Mouse (Mus musculus): ENCODE measurements at regions not wholly inside any gene's neighbourhood (a gene's known extent, or its start where the extent isn't known, plus 50 kb on each side); places are given as distances from the start of the nearest gene placed in this dataset.
A peak's percentile ranks its signal among the peaks of the same experiment; 100 is the strongest.

- no peak for ATAC-seq (ENCODE audit: low FRiP score, low TSS enrichment)
Observed at GRCm38 (mm10) chr1:151087811-151088511, 94.4 kb upstream of the Gm47985 start.

DNA sequence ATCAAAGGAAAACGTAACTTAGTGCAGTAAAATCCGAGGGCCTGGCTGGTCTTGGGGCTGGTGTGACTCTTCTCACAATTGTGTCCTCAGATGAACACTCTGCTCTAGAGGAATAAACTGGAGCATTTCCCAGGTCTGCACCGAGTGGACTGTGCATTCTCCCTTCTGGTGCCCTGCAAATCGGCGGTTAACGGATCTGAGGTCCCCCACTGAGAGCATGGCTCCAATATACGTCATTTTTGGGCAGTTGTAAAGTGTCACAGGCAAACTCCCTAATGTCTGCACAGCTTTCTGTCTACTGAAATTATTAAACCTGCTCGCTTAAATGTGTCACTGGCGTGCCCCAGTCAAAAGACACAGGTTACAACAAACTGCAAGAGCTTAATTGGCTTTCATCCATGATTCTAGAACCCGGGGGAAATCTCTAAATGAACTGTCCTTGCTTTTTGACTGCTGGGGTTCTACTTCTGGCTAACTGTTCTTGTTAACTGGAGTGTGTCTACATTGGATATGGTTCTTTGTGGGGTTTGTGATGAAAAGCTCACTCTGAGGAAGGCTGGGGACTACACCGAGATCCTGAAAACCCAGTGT, 93.7 kb upstream of the Gm47985 start:
- H3K9me3 ChIP-seq (ENCODE audit: low read length): no peaks in the 10 kb centered on the region
- H3K36me3 ChIP-seq (ENCODE audit: insufficient read depth, low read length): no peaks in the 10 kb centered on the region
- H3K4me3 ChIP-seq (ENCODE audit: low read length): no peak overlapping the region
- no peak overlapping the region for H3K9ac ChIP-seq (replicated peaks; ENCODE audit: low read length)
- 78% methylated on average over 11 of the region's 11 CpGs for WGBS
- H3K4me2 ChIP-seq (replicated peaks; ENCODE audit: low read depth, low read length): no peak overlapping the region
- H3K4me1 ChIP-seq (ENCODE audit: insufficient read depth, low read length): peaks cover 28% of the 10 kb centered on the region
- H3K27ac ChIP-seq (ENCODE audit: low read length): no peak overlapping the region
- ATAC-seq (ENCODE audit: low FRiP score, low TSS enrichment): no peak
- H3K27me3 ChIP-seq (ENCODE audit: insufficient read depth, low read length): no peaks in the 10 kb centered on the region

More at GRCm38 (mm10) chr1:151087811-151088511, 94.4 kb upstream of the Gm47985 start:
- H3K4me2 ChIP-seq (replicated peaks; ENCODE audit: low read depth, low read length): no peak overlapping the region
- no peaks in the 10 kb centered on the region for H3K27me3 ChIP-seq (ENCODE audit: insufficient read depth, low read length)
- H3K4me1 ChIP-seq (ENCODE audit: insufficient read depth, low read length): peaks cover 28% of the 10 kb centered on the region
- WGBS: 81% methylated on average over 14 of the region's 14 CpGs
- no peaks in the 10 kb centered on the region for H3K9me3 ChIP-seq (ENCODE audit: low read length)
- H3K36me3 ChIP-seq (ENCODE audit: insufficient read depth, low read length): no peaks in the 10 kb centered on the region
- no peak overlapping the region for H3K4me3 ChIP-seq (ENCODE audit: low read length)
- H3K27ac ChIP-seq (ENCODE audit: low read length): no peak overlapping the region
- no peak overlapping the region for H3K9ac ChIP-seq (replicated peaks; ENCODE audit: low read length)

GRCm38 (mm10) chr1:151092035-151092434, 90.3 kb upstream of the Gm47985 start:
- peak overlapping the region; percentile 72 for H3K27ac ChIP-seq (ENCODE audit: low read length)
- ATAC-seq (ENCODE audit: low FRiP score, low TSS enrichment): peak; percentile 52; the same call in 1 of the 2 replicates
- H3K27me3 ChIP-seq (ENCODE audit: insufficient read depth, low read length): no peaks in the 10 kb centered on the region
- H3K4me2 ChIP-seq (replicated peaks; ENCODE audit: low read depth, low read length): no peak overlapping the region; the same call in 1 of the 2 replicates
- no peaks in the 10 kb centered on the region for H3K9me3 ChIP-seq (ENCODE audit: low read length)
- no peak overlapping the region for H3K9ac ChIP-seq (replicated peaks; ENCODE audit: low read length)
- peaks cover 28% of the 10 kb centered on the region for H3K4me1 ChIP-seq (ENCODE audit: insufficient read depth, low read length)
- H3K36me3 ChIP-seq (ENCODE audit: insufficient read depth, low read length): no peaks in the 10 kb centered on the region
- 32% methylated on average over 4 of the region's 4 CpGs for WGBS
- no peak overlapping the region for H3K4me3 ChIP-seq (ENCODE audit: low read length)

DNA sequence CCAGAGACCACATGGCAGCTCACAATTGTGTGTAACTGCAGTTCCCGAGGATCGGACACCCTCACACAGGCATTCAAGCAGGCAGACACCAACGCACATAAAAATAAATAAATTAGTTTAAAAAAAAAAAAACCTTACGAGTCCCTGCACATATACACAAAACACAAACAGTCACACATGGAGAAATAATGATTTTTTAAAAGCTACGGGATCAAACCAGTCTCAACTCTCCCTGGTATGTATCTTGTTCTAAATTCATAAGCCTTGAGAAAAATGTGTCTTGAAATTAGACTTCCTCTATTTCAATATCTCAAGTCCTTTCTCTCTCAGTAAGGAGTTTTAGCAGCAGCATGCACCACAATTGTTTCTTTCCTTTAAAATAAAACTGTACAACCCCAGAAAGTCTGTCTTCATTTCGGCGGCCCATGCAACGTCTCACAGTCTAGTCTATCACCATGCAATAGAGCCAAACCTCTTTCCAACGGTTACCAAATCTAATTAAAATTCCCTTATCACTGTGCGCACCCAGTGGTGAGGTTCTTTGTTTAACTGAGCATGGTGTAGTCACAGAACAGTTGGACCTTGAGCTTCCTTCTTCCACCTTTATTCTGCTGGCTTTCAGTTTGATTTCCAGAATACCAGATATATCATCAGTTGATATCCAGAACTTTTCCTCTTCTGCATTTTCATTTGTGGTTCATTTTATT, 86.8 kb upstream of the Gm47985 start:
- Histone ChIP-seq H3K27ac (ENCODE audit: low read length) (no peak overlapping the region), H3K36me3 (ENCODE audit: insufficient read depth, low read length) (no peaks in the 10 kb centered on the region), H3K27me3 (ENCODE audit: insufficient read depth, low read length) (no peaks in the 10 kb centered on the region), H3K4me2 (replicated peaks; ENCODE audit: low read depth, low read length) (no peak overlapping the region), H3K4me1 (ENCODE audit: insufficient read depth, low read length) (peaks cover 24% of the 10 kb centered on the region), H3K4me3 (ENCODE audit: low read length) (no peak overlapping the region), H3K9me3 (ENCODE audit: low read length) (no peaks in the 10 kb centered on the region), H3K9ac (replicated peaks; ENCODE audit: low read length) (no peak overlapping the region)
- WGBS: 79% methylated on average over 10 of the region's 10 CpGs
- ATAC-seq (ENCODE audit: low FRiP score, low TSS enrichment): no peak

GRCm38 (mm10) chr1:151096079-151096478, 86.3 kb upstream of the Gm47985 start:
- Histone ChIP-seq H3K9me3 (ENCODE audit: low read length) (peaks cover 1% of the 10 kb centered on the region; the same call in 1 of the 2 replicates), H3K27ac (ENCODE audit: low read length) (no peak overlapping the region), H3K9ac (replicated peaks; ENCODE audit: low read length) (no peak overlapping the region), H3K36me3 (ENCODE audit: insufficient read depth, low read length) (no peaks in the 10 kb centered on the region), H3K4me1 (ENCODE audit: insufficient read depth, low read length) (peaks cover 24% of the 10 kb centered on the region), H3K4me3 (ENCODE audit: low read length) (no peak overlapping the region), H3K4me2 (replicated peaks; ENCODE audit: low read depth, low read length) (peak overlapping the region; percentile 18; the same call in 1 of the 2 replicates), H3K27me3 (ENCODE audit: insufficient read depth, low read length) (no peaks in the 10 kb centered on the region)
- ATAC-seq (ENCODE audit: low FRiP score, low TSS enrichment): no peak
- WGBS: 20% methylated on average over 9 of the region's 9 CpGs

- ATAC-seq (ENCODE audit: low FRiP score, low TSS enrichment): no peak
- 78% methylated on average over 1 of the region's 1 CpGs for WGBS
- H3K9me3 ChIP-seq (ENCODE audit: low read length): peaks cover 2% of the 10 kb centered on the region; the same call in 1 of the 2 replicates
- no peak overlapping the region for H3K9ac ChIP-seq (replicated peaks; ENCODE audit: low read length)
- no peaks in the 10 kb centered on the region for H3K27me3 ChIP-seq (ENCODE audit: insufficient read depth, low read length)
- no peak overlapping the region for H3K4me2 ChIP-seq (replicated peaks; ENCODE audit: low read depth, low read length)
- H3K36me3 ChIP-seq (ENCODE audit: insufficient read depth, low read length): no peaks in the 10 kb centered on the region
- no peak overlapping the region for H3K4me3 ChIP-seq (ENCODE audit: low read length)
- H3K27ac ChIP-seq (ENCODE audit: low read length): no peak overlapping the region
- peaks cover 12% of the 10 kb centered on the region for H3K4me1 ChIP-seq (ENCODE audit: insufficient read depth, low read length)
Observed at GRCm38 (mm10) chr1:151097506-151097905, 84.8 kb upstream of the Gm47985 start.

GRCm38 (mm10) chr1:151098763-151099162, 83.6 kb upstream of the Gm47985 start:
- Histone ChIP-seq H3K4me3 (ENCODE audit: low read length) (no peak overlapping the region), H3K9me3 (ENCODE audit: low read length) (peaks cover 2% of the 10 kb centered on the region; the same call in 1 of the 2 replicates), H3K4me1 (ENCODE audit: insufficient read depth, low read length) (peaks cover 12% of the 10 kb centered on the region), H3K9ac (replicated peaks; ENCODE audit: low read length) (no peak overlapping the region), H3K27ac (ENCODE audit: low read length) (no peak overlapping the region), H3K36me3 (ENCODE audit: insufficient read depth, low read length) (no peaks in the 10 kb centered on the region), H3K27me3 (ENCODE audit: insufficient read depth, low read length) (no peaks in the 10 kb centered on the region), H3K4me2 (replicated peaks; ENCODE audit: low read depth, low read length) (no peak overlapping the region)
- WGBS: 89% methylated on average over 1 of the region's 1 CpGs
- no peak for ATAC-seq (ENCODE audit: low FRiP score, low TSS enrichment)

GRCm38 (mm10) chr1:151100565-151101483, 81.5 kb upstream of the Gm47985 start:
- Histone ChIP-seq H3K36me3 (ENCODE audit: insufficient read depth, low read length) (no peaks in the 10 kb centered on the region), H3K4me3 (ENCODE audit: low read length) (no peak overlapping the region), H3K4me2 (replicated peaks; ENCODE audit: low read depth, low read length) (no peak overlapping the region), H3K27ac (ENCODE audit: low read length) (no peak overlapping the region), H3K4me1 (ENCODE audit: insufficient read depth, low read length) (peaks cover 9% of the 10 kb centered on the region), H3K9ac (replicated peaks; ENCODE audit: low read length) (no peak overlapping the region), H3K9me3 (ENCODE audit: low read length) (peaks cover 2% of the 10 kb centered on the region; the same call in 1 of the 2 replicates), H3K27me3 (ENCODE audit: insufficient read depth, low read length) (no peaks in the 10 kb centered on the region)
- 56% methylated on average over 12 of the region's 12 CpGs for WGBS
- ATAC-seq (ENCODE audit: low FRiP score, low TSS enrichment): no peak

GRCm38 (mm10) chr1:151101516-151101915, 80.8 kb upstream of the Gm47985 start:
- no peak for ATAC-seq (ENCODE audit: low FRiP score, low TSS enrichment)
- Histone ChIP-seq H3K27ac (ENCODE audit: low read length) (no peak overlapping the region), H3K27me3 (ENCODE audit: insufficient read depth, low read length) (no peaks in the 10 kb centered on the region), H3K4me1 (ENCODE audit: insufficient read depth, low read length) (peaks cover 5% of the 10 kb centered on the region; the same call in 1 of the 2 replicates), H3K9ac (replicated peaks; ENCODE audit: low read length) (no peak overlapping the region), H3K9me3 (ENCODE audit: low read length) (peaks cover 2% of the 10 kb centered on the region; the same call in 1 of the 2 replicates), H3K4me3 (ENCODE audit: low read length) (no peak overlapping the region), H3K36me3 (ENCODE audit: insufficient read depth, low read length) (no peaks in the 10 kb centered on the region), H3K4me2 (replicated peaks; ENCODE audit: low read depth, low read length) (no peak overlapping the region)
- 90% methylated on average over 1 of the region's 1 CpGs for WGBS

All from kidney, embryonic 16.5 days (tissue).